Mouse (Mus musculus): Measurements from ENCODE around the gene Tlr6. TPM values are rescaled to one million over a fixed set of nuclear protein-coding genes. Genes with fewer than 3 reads are reported as not detected.

The Tlr6 gene
- polyA plus RNA-seq, 1 experiment: 2.3 TPM

GRCm38 (mm10) chr5:64975121-64975520 lies 15.2 kb upstream of the Tlr6 start:
- Histone ChIP-seq H3K27ac (ENCODE audit: insufficient read depth, low read length) (no peak overlapping the region), H3K4me3 (ENCODE audit: insufficient read depth, low read length) (no peak overlapping the region), H3K4me1 (ENCODE audit: control insufficient read depth, insufficient read depth, low read length) (0 out of 2 replicates have a peak, but pooled peaks cover 6% of the 10 kb centered on the region)
- TF ChIP-seq POLR2A (IDR thresholded peaks at IDR 0.05; ENCODE audit: low read depth, low read length) (0 out of 2 replicates have a peak, but pooled peaks have one; percentile 18), CTCF (IDR thresholded peaks at IDR 0.05; ENCODE audit: borderline replicate concordance, insufficient read depth, low read length) (no peak)

- Histone ChIP-seq H3K4me3 (ENCODE audit: insufficient read depth, low read length) (peak within 1 kb of the TSS; percentile 86), H3K27ac (ENCODE audit: insufficient read depth, low read length) (peak within 1 kb of the TSS; percentile 80), H3K4me1 (ENCODE audit: control insufficient read depth, insufficient read depth, low read length) (0 out of 2 replicates have a peak, but pooled peaks cover 6% of the 10 kb centered on the region)
- TF ChIP-seq POLR2A (IDR thresholded peaks at IDR 0.05; ENCODE audit: low read depth, low read length): peak; percentile 59
- TF ChIP-seq CTCF (IDR thresholded peaks at IDR 0.05; ENCODE audit: borderline replicate concordance, insufficient read depth, low read length): no peak
Measured at GRCm38 (mm10) chr5:64969861-64970771, 10.2 kb upstream of the Tlr6 start, which contains the start of gene Fam114a1. Fam114a1 (plus strand) TSS chr5:64970071.

DNA sequence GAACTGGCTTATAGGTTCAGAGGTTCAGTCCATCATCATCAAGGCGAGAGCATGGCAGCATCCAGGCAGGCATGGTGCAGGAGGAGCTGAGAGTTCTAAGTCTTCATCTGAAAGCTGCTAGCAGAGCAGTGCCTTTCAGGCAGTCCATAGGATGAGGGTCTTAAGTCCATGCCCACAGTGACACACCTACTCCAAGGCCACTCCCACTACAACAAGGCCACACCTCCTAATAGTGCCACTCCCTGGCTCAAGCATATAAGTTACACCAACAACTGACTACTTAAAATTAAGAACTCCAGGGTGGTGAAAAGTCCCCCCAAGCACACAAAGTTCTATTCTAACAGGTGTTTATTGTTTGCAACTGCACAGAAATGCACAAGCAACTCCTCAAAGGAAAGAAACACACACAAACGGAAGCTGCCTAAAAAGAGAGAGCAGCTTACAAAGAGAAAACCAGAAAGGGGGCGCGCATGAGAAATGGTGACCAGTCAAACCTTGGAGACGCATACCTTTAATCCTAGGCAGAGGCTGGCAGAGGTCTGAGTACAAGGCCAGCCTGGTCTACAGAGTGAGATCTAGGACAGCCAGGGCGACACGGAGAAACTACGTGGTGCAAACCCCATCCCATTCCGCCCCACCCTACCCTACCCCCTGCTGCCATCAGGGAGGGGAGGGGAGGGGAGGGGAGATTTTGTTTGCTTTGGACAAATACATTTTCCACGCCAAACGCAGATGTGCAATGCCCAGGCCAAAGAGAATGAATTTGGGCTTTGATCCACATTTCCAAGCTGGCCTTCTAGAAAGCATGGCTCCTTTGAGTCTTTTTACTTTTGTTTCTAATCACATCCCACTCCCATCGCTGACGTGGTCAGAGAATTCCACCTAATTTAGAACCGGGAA lies 9.3 kb upstream of the Tlr6 start:
- Histone ChIP-seq H3K4me3 (ENCODE audit: insufficient read depth, low read length) (peak overlapping the region; percentile 86), H3K4me1 (ENCODE audit: control insufficient read depth, insufficient read depth, low read length) (0 out of 2 replicates have a peak, but pooled peaks cover 6% of the 10 kb centered on the region), H3K27ac (ENCODE audit: insufficient read depth, low read length) (peak overlapping the region; percentile 80)
- TF ChIP-seq POLR2A (IDR thresholded peaks at IDR 0.05; ENCODE audit: low read depth, low read length) (peak; percentile 50), CTCF (IDR thresholded peaks at IDR 0.05; ENCODE audit: borderline replicate concordance, insufficient read depth, low read length) (no peak)

GRCm38 (mm10) chr5:64963735-64964134 lies 3.8 kb upstream of the Tlr6 start:
- H3K4me1 ChIP-seq (ENCODE audit: control insufficient read depth, insufficient read depth, low read length): no peaks in the 10 kb centered on the region
- H3K27ac ChIP-seq (ENCODE audit: insufficient read depth, low read length): no peak overlapping the region
- H3K4me3 ChIP-seq (ENCODE audit: insufficient read depth, low read length): no peak overlapping the region
- TF ChIP-seq CTCF (IDR thresholded peaks at IDR 0.05; ENCODE audit: borderline replicate concordance, insufficient read depth, low read length): no peak
- TF ChIP-seq POLR2A (IDR thresholded peaks at IDR 0.05; ENCODE audit: low read depth, low read length): no peak

- H3K4me1 ChIP-seq (ENCODE audit: control insufficient read depth, insufficient read depth, low read length): no peaks in the 10 kb centered on the region
- H3K4me3 ChIP-seq (ENCODE audit: insufficient read depth, low read length): no peak overlapping the region
- H3K27ac ChIP-seq (ENCODE audit: insufficient read depth, low read length): no peak overlapping the region
- TF ChIP-seq CTCF (IDR thresholded peaks at IDR 0.05; ENCODE audit: borderline replicate concordance, insufficient read depth, low read length) (no peak), POLR2A (IDR thresholded peaks at IDR 0.05; ENCODE audit: low read depth, low read length) (no peak)
Measured at GRCm38 (mm10) chr5:64963271-64963670, 3.4 kb upstream of the Tlr6 start.

GRCm38 (mm10) chr5:64960857-64961391 lies 1.0 kb upstream of the Tlr6 start:
- Histone ChIP-seq H3K4me3 (ENCODE audit: insufficient read depth, low read length) (no peak overlapping the region), H3K27ac (ENCODE audit: insufficient read depth, low read length) (no peak overlapping the region), H3K4me1 (ENCODE audit: control insufficient read depth, insufficient read depth, low read length) (no peaks in the 10 kb centered on the region)
- TF ChIP-seq POLR2A (IDR thresholded peaks at IDR 0.05; ENCODE audit: low read depth, low read length): no peak
- no peak for TF ChIP-seq CTCF (IDR thresholded peaks at IDR 0.05; ENCODE audit: borderline replicate concordance, insufficient read depth, low read length)

DNA sequence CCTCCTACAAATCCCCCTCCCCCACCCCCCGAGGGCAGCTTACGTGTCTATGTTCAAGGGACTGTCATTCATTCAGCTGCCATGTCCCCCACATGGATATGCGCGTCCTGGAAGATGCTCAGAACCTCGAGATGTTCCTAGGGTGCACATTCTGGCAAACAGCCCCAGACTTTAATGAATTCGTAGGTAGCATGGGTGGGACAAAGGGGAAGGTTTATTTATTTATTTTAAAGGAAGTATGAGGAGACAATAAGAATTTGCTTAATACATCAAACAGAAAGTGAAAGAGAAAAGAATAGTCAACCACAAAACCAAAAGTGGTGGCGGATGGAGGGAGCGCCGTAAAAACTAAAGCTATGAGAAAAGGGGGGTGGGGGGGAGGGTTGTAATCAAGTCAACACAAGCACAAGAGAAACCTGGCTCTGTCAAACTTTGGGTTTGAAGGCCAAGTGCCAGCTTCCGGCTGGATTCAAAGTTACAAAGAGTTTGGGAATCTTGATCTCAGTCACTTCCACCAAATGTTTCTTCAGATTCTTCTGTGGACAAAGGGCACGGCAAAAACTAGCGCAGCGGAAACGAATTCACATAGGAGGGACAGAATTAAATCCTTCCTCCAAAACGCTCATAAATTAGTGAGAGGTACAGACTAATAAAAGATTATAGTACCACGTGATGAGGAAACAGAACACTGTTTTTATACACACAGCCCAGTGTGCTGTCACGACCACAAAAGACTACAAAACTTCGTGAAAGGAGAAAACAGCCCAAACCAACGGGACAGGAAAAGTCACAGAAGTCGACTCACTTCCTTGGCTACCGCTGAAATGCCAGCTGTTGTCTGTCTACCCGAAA lies 680 bp downstream of the Tlr6 start:
- H3K4me3 ChIP-seq (ENCODE audit: insufficient read depth, low read length): no peak overlapping the region
- TF ChIP-seq CTCF (IDR thresholded peaks at IDR 0.05; ENCODE audit: borderline replicate concordance, insufficient read depth, low read length) (no peak), POLR2A (IDR thresholded peaks at IDR 0.05; ENCODE audit: low read depth, low read length) (no peak)
- no peaks in the 10 kb centered on the region for H3K4me1 ChIP-seq (ENCODE audit: control insufficient read depth, insufficient read depth, low read length)
- H3K27ac ChIP-seq (ENCODE audit: insufficient read depth, low read length): no peak overlapping the region

DNA sequence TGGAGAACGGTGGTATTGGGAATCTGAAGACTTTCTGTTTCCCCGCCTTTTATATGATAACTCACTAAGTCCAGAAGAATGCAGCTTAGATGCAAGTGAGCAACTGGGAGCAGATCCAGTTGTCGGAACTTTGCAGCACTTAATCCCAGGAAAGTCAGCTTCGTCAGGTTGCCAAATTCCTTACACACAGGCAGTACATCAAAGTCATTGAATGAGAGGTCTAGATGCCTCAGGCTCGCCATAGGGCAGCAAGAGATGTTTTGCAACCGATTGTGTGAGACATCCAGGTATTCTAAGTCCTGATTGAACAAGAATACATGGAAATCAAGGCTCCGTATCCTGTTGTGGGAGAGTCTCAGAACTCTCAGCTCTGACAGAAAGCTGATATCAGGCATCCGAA lies 5.0 kb downstream of the Tlr6 start:
- no peak overlapping the region for H3K27ac ChIP-seq (ENCODE audit: insufficient read depth, low read length)
- no peaks in the 10 kb centered on the region for H3K4me1 ChIP-seq (ENCODE audit: control insufficient read depth, insufficient read depth, low read length)
- TF ChIP-seq CTCF (IDR thresholded peaks at IDR 0.05; ENCODE audit: borderline replicate concordance, insufficient read depth, low read length) (no peak), POLR2A (IDR thresholded peaks at IDR 0.05; ENCODE audit: low read depth, low read length) (no peak)
- no peak overlapping the region for H3K4me3 ChIP-seq (ENCODE audit: insufficient read depth, low read length)

Data from embryonic fibroblast, embryonic 13.5 days (primary cell).